Mouse (Mus musculus): ENCODE results near the gene Apol9b.
"Not testable (repeated sequence)": the region's sequence is repeated elsewhere in the genome, so short reads cannot be mapped to it uniquely, and the experiment has no call there.

Gene Apol9b

DNA sequence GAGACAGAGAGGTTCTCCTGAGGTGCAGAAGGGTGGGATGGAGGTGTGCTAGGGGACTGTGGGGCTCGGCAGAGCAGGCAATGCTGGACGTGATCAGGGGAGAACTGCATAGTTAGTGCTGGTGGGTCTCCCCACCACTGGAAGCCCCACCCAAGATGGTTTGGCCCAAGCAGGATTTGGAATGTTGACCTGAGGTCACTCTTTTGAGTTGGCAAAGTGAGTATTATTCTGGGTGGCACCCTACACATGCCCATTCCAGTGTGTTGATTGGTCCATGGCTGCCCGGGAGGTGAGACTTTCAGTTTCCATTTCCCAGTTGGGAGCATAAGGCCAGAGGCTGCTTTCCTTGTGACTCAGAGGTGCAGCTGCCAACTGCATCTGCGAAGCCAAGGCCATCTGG is at the start of gene Apol9b:
Gene Apol9b (plus strand): TSS at position 301 of the 400 bp plus-strand sequence.
- DNase-seq = not testable (repeated sequence)

DNA sequence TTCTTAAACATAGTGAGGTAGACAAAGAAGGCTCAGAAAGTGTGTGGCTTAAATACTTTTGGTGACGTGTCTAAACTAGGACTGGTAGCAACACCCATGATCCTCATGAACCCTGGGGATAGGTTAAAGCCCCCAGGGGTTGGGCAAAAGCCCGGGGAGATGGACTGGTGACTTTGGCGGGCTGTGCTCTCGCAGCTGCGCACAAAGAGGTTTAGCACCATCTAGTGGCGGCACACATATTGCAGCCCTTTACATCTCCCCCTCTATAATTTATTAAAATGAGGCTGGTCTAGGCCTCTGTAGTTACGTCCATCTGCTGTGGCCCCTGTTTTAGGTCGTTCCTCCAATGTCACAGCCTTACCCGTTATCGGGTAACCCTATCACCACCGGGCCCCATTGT is 44.9 kb upstream of the Apol9b start:
- DNase-seq = peak; percentile 9

DNA sequence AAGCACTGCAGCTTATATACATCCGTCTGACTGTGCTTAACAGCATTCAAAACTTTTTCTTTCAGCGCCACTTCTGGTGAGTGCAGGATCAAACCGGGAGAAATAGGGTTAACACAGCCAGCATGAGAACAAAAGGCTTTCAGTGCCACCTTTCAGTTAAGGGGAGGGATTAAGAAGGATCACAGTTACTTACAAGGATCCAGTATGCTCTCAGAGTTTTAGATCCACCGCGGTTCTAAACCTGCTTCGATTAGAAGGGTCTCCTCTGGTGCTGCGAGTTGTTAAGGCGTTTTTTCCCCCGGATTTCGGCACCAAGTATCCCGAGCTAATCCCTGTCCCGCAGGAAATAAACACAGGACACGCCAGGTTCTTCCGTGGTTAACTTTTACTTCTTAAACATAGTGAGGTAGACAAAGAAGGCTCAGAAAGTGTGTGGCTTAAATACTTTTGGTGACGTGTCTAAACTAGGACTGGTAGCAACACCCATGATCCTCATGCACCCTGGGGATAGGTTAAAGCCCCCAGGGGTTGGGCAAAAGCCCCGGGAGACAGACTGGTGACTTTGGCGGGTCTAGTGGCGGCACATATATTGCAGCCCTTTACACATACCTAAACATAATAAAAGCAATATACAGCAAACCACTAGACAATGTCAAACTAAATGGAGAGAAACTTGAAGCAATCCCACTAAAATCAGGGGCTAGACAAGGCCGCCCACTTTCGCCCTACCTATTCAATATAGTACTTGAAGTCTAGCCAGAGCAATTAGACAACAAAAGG is 37.1 kb upstream of the Apol9b start:
- not testable (repeated sequence) for DNase-seq

GRCm38 (mm10) chr15:77694687-77695295 is 34.0 kb upstream of the Apol9b start:
- peak; percentile 2 for DNase-seq

GRCm38 (mm10) chr15:77698656-77699055 is 30.2 kb upstream of the Apol9b start, which contains the start of gene Apol7e:
TSS of gene Apol7e (plus strand) at chr15:77698857.
- not testable (repeated sequence) for DNase-seq

GRCm38 (mm10) chr15:77705306-77705705 is 23.5 kb upstream of the Apol9b start:
- DNase-seq = not testable (repeated sequence)

- not testable (repeated sequence) for DNase-seq
These were observed 19.9 kb upstream of the Apol9b start for GRCm38 (mm10) chr15:77708936-77709335.

GRCm38 (mm10) chr15:77718240-77718639 is 10.6 kb upstream of the Apol9b start:
- DNase-seq = not testable (repeated sequence)

- DNase-seq = not testable (repeated sequence)
These were observed 7.3 kb upstream of the Apol9b start for GRCm38 (mm10) chr15:77721509-77721908.

GRCm38 (mm10) chr15:77724208-77724911 is 4.5 kb upstream of the Apol9b start:
- not testable (repeated sequence) for DNase-seq

DNA sequence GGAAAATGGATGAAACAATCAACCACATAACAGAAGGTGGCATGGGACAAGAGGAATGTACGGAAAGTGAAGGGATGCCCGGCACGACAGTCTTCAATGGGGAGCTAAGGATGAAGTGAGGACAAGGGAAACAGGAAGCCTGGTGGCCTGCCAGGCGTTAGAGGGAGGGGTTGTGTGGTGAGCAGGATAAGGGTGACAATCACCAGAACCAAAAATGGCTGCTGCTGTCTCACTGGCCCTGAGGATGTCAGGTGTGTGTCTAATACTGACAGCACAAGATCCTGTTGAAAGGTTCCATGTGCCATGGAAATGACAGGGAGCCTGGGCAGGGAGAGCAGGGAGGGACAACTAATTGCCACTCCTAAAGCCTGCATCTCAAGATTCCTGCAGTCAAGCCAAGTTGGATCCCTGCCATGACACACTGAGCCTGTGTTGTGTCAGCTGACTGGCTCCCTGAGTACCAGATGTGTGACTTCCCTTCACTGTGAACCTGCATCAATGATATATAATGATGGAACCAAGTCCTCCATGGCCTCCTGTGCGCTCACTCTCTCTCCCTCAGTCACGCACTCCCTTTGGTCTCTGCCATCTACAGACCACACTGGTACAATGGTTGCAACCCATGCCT is 3.3 kb upstream of the Apol9b start:
- not testable (repeated sequence) for DNase-seq

GRCm38 (mm10) chr15:77727139-77727538 is 1.7 kb upstream of the Apol9b start:
- peak; percentile 51 for DNase-seq

DNA sequence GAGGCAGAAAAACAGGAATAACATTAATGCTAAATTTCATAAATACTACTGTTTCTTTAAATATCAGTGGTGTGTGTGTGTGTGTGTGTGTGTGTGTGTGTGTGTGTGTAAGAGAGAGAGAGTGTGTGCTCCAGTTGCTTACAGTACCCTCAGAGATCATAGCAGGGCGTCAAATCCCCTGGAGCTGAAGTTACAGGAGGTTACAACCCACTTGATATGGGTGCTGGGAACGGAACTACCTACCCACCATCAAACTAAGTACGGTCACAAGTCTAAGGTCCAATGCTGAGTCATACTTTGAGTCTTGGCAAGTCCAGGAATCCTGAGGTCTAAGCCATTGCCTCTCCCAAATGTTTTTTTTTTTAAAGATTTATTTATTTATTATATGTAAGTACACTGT is 1.1 kb upstream of the Apol9b start:
- not testable (repeated sequence) for DNase-seq

- no peak for DNase-seq
These were observed 2.8 kb downstream of the Apol9b start for GRCm38 (mm10) chr15:77731605-77732004.

- not testable (repeated sequence) for DNase-seq
These were observed 4.0 kb downstream of the Apol9b start for GRCm38 (mm10) chr15:77732851-77733250.

DNA sequence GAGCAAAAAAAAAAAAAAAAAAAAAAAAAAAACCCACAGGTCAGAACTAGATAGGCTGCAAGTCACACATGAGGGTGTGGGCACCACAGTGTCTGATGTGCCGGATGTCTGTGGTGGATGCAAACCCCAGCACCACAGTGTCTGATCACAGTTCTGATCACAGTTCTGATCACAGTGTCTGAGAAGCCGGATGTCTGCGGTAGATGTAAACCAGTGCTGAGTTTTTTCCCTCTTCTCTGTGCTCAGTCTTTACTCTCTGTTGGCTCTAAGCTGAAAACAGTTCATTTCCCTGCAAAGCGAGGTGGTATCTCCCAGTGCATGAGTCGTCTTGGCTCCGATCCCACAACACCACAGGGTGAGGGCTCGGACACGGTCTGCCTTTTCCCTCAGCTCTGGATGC is 4.5 kb downstream of the Apol9b start:
- not testable (repeated sequence) for DNase-seq

- not testable (repeated sequence) for DNase-seq
These were observed 5.1 kb downstream of the Apol9b start for GRCm38 (mm10) chr15:77733903-77734302.

DNA sequence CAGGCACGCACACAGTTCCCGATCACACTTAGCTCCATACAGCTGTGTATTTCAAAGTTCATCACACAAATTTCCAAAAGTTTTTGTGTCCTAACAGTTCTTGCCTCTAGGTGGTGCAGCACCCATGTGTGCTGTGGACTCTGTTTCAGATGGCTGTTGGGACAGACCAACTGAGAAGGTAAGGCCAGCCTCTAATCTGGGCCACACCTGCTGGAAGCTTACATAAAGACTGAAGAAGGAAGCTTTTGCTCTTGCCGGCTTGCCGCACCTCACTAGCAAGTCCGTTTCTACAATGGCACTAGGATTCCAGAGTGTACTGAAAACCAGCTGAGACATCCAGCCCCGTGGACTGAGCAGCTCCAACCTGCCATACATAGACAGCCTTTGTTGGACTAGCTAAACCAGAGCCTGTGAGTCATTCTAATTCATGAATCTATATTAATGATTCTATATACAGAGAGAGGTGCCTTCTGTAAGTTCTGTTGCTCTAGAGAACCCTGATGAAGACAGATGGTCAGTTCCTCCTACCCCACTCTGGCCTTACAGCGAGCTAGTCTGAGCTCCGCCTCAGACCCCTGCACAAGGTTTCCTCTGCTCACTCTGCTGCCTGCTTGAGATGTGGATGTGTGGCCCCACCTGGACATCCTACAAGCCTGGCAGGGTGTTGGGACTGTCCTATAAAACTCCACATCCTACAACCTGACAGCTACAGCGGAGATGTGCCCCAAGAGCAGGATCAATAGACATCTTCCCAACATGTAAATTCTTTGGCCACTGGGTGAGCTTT is 11.9 kb downstream of the Apol9b start:
- no peak for DNase-seq

DNA sequence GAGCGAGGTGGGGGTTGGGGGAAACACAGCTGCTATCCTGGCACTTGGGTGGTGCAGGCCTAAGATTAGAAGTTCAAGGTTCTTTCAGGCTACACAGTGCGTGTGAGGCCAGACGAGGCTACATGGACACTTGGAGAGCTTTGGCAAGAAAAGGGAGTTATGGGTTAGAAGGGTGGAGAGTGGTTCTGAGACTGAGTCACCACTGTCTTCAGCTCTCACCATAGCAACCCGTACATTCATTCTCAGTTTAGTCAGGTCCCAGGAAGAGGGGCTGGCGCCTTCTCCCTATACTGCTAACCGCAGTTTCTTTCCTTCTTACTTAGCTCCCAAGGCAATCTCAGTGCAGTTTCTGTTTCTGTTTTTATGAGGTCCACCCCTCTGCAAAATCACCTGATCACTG is 12.7 kb downstream of the Apol9b start:
- not testable (repeated sequence) for DNase-seq

DNA sequence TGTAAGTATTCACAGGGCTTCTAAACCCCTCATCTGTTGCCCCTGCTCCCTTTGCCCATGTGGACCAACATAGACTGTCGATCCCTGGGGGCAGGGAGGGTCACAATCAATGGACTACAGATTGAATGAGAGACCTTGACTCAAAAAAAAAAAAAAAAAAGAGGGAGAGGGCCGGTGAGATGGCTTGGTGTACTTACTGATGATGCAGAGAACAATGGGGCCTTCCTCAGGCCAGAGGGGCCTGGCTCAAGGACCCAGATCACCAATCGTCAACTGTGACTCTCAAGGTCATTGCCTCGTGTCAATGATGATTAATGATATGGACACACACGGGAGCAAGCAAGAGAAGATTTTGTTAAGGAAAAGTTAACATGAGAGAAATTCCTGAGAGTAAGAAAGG is 15.8 kb downstream of the Apol9b start:
- DNase-seq = no peak

- no peak for DNase-seq
These were observed 16.2 kb downstream of the Apol9b start for GRCm38 (mm10) chr15:77745081-77745480.

- DNase-seq = no peak
These were observed 17.5 kb downstream of the Apol9b start for GRCm38 (mm10) chr15:77746326-77746725.
